8 mouse cellular contexts compared by ENCODE assay signal in genomic region chr3:84257989-84258517, GRCm38 (mm10). TPM values are rescaled to one million over a fixed set of nuclear protein-coding genes. Genes with fewer than 3 reads are reported as not detected.
A peak's percentile ranks its signal among the peaks of the same experiment; 100 is the strongest.
DNase-seq lines count a peak whose midpoint lies in the region; ATAC-seq and TF ChIP-seq lines count a peak whose summit lies in the region.

No protein-coding gene starts in this region.

- no peak for ATAC-seq in lung, embryonic 14.5 days (ENCODE audit: insufficient read depth)
- no peak for ATAC-seq in hindbrain, embryonic 11.5 days (ENCODE audit: low FRiP score)
- ATAC-seq in liver, embryonic 12.5 days: no peak
- no peak for ATAC-seq in stomach, embryonic 14.5 days (ENCODE audit: insufficient number of reproducible peaks, insufficient read depth, low FRiP score, low read depth)

- H3K4me3 ChIP-seq in lung, embryonic 14.5 days (ENCODE audit: low read depth, low read length): peak overlapping the region; percentile 66; the same call in 1 of the 2 replicates
- H3K4me3 ChIP-seq in hindbrain, embryonic 11.5 days (ENCODE audit: low read depth, low read length): peak overlapping the region; percentile 48; the same call in 1 of the 2 replicates
- H3K4me3 ChIP-seq in liver, embryonic 12.5 days: peak overlapping the region; percentile 62; the same call in 1 of the 2 replicates
- H3K4me3 ChIP-seq in stomach, embryonic 14.5 days (ENCODE audit: low read depth, low read length): peak overlapping the region; percentile 51

- DNase-seq in lung, embryonic 14.5 days: peak; percentile 53
- no peak for DNase-seq in lung, adult 18-20 months
- DNase-seq in hindbrain, embryonic 11.5 days (ENCODE audit: low spot score): peak; percentile 25
- DNase-seq in thymus, adult 18-20 months: no peak
- DNase-seq in right cerebral cortex, postnatal 14 days: no peak
- no peak for DNase-seq in left cerebral cortex, postnatal 10 days (ENCODE audit: extremely low spot score in 1 of 2, low spot score in 2 of 2)

- intact Hi-C loops in left cerebral cortex, postnatal 10 days (cut with DNase I): loop anchor here (5.0 kb wide), 2 partner anchors 41 to 44 kb away; no protein-coding TSS in a partner anchor

- H3K36me3 ChIP-seq in lung, embryonic 14.5 days (ENCODE audit: insufficient read depth): no peaks in the 10 kb centered on the region
- no peaks in the 10 kb centered on the region for H3K36me3 ChIP-seq in hindbrain, embryonic 11.5 days (ENCODE audit: control insufficient read depth, insufficient read depth, low read length)
- H3K36me3 ChIP-seq in liver, embryonic 12.5 days: no peaks in the 10 kb centered on the region
- H3K36me3 ChIP-seq in stomach, embryonic 14.5 days (ENCODE audit: control insufficient read depth, insufficient read depth, low read length): no peaks in the 10 kb centered on the region

- H3K4me1 ChIP-seq in lung, embryonic 14.5 days (ENCODE audit: insufficient read depth): peaks cover 7% of the 10 kb centered on the region
- H3K4me1 ChIP-seq in hindbrain, embryonic 11.5 days (replicated peaks; ENCODE audit: control insufficient read depth, insufficient read depth, low read length): peaks cover 10% of the 10 kb centered on the region
- H3K4me1 ChIP-seq in liver, embryonic 12.5 days: peaks cover 29% of the 10 kb centered on the region
- peaks cover 22% of the 10 kb centered on the region for H3K4me1 ChIP-seq in stomach, embryonic 14.5 days (ENCODE audit: control insufficient read depth, insufficient read depth, low read length)

- 33% methylated on average over 10 of the region's 10 CpGs for WGBS in lung, embryonic 14.5 days
- WGBS in hindbrain, embryonic 11.5 days: 28% methylated on average over 10 of the region's 10 CpGs
- WGBS in liver, embryonic 12.5 days (ENCODE audit: insufficient replicate concordance): 40% methylated on average over 10 of the region's 10 CpGs
- 34% methylated on average over 10 of the region's 10 CpGs for WGBS in stomach, embryonic 14.5 days

- H3K9me3 ChIP-seq in lung, embryonic 14.5 days (ENCODE audit: low read depth, low read length): no peaks in the 10 kb centered on the region
- no peaks in the 10 kb centered on the region for H3K9me3 ChIP-seq in hindbrain, embryonic 11.5 days (ENCODE audit: control insufficient read depth, low read length)
- no peaks in the 10 kb centered on the region for H3K9me3 ChIP-seq in liver, embryonic 12.5 days (replicated peaks)
- no peaks in the 10 kb centered on the region for H3K9me3 ChIP-seq in stomach, embryonic 14.5 days (ENCODE audit: control insufficient read depth, low read depth, low read length)

- H3K27ac ChIP-seq in lung, embryonic 14.5 days (ENCODE audit: low read depth): no peak overlapping the region
- no peak overlapping the region for H3K27ac ChIP-seq in hindbrain, embryonic 11.5 days (ENCODE audit: low read depth, low read length)
- no peak overlapping the region for H3K27ac ChIP-seq in liver, embryonic 12.5 days
- no peak overlapping the region for H3K27ac ChIP-seq in stomach, embryonic 14.5 days (ENCODE audit: low read length)

- no peak overlapping the region for H3K9ac ChIP-seq in lung, embryonic 14.5 days
- no peak overlapping the region; the same call in 1 of the 2 replicates for H3K9ac ChIP-seq in hindbrain, embryonic 11.5 days (ENCODE audit: low read depth, low read length)
- H3K9ac ChIP-seq in liver, embryonic 12.5 days: no peak overlapping the region
- no peak overlapping the region for H3K9ac ChIP-seq in stomach, embryonic 14.5 days (replicated peaks; ENCODE audit: low read depth, low read length)

- 0 out of 2 replicates have a peak, but pooled peaks cover 3% of the 10 kb centered on the region for H3K27me3 ChIP-seq in lung, embryonic 14.5 days (ENCODE audit: insufficient read depth, low read length)
- H3K27me3 ChIP-seq in hindbrain, embryonic 11.5 days (ENCODE audit: control insufficient read depth, insufficient read depth, low read length): no peaks in the 10 kb centered on the region
- H3K27me3 ChIP-seq in liver, embryonic 12.5 days (replicated peaks): peaks cover 60% of the 10 kb centered on the region
- H3K27me3 ChIP-seq in stomach, embryonic 14.5 days (ENCODE audit: control insufficient read depth, insufficient read depth, low read length): no peaks in the 10 kb centered on the region

- TF ChIP-seq CTCF in lung, embryonic 14.5 days (IDR thresholded peaks at IDR 0.05; ENCODE audit: low read depth): no peak

- peak overlapping the region; percentile 99 for H3K4me2 ChIP-seq in lung, embryonic 14.5 days
- H3K4me2 ChIP-seq in hindbrain, embryonic 11.5 days (replicated peaks; ENCODE audit: low read depth, low read length): peak overlapping the region; percentile 85
- H3K4me2 ChIP-seq in liver, embryonic 12.5 days: peak overlapping the region; percentile 90
- peak overlapping the region; percentile 98 for H3K4me2 ChIP-seq in stomach, embryonic 14.5 days (replicated peaks; ENCODE audit: low read depth, low read length)

RNA-seq across cellular contexts. Expression of gene Trim2, which starts 48.6 kb away (rescaled TPM):
- 25.9 and 27.0 TPM in 2 replicates for polyA plus RNA-seq in lung, embryonic 14.5 days (2014; fragmentation: Nextera tagmentation; extraction: Ambion mirVana)
- 104 and 109 TPM in 2 replicates for polyA plus RNA-seq in hindbrain, embryonic 11.5 days (2014; fragmentation: Nextera tagmentation; extraction: Ambion mirVana)
- 4.0 and 5.2 TPM in 2 replicates for polyA plus RNA-seq in liver, embryonic 12.5 days (2016; fragmentation: Nextera tagmentation; extraction: Ambion mirVana)
- 37.1 and 38.0 TPM in 2 replicates for polyA plus RNA-seq in stomach, embryonic 14.5 days (2014; fragmentation: Nextera tagmentation; extraction: Ambion mirVana)
- total RNA-seq in left cerebral cortex, postnatal 10 days (2021): 100 to 1,000 TPM; 186 to 212 TPM

Comparison
In these comparisons a context has a peak if more than half of its experiments do, and no peak if none do; other contexts are left out.
1. DNase-seq: peak in lung, embryonic 14.5 days (single experiment) and hindbrain, embryonic 11.5 days (single experiment); none in lung, adult 18-20 months (0 of 2), thymus, adult 18-20 months (0 of 2), right cerebral cortex, postnatal 14 days (single experiment) and left cerebral cortex, postnatal 10 days (0 of 2).
2. Peak in every context shown above with its lines, with median percentiles within 50 percentile points of each other: H3K4me2 ChIP-seq and H3K4me3 ChIP-seq.